Mouse (Mus musculus): ENCODE measurements around the gene Pirt. TPM values are rescaled to one million over a fixed set of nuclear protein-coding genes. Genes with fewer than 3 reads are reported as not detected.
A peak's percentile ranks its signal among the peaks of the same experiment; 100 is the strongest.

Pirt gene
- polyA plus RNA-seq (2014; fragmentation: Nextera tagmentation; extraction: Ambion mirVana): 0.40 and 0.60 TPM in 2 replicates

DNA sequence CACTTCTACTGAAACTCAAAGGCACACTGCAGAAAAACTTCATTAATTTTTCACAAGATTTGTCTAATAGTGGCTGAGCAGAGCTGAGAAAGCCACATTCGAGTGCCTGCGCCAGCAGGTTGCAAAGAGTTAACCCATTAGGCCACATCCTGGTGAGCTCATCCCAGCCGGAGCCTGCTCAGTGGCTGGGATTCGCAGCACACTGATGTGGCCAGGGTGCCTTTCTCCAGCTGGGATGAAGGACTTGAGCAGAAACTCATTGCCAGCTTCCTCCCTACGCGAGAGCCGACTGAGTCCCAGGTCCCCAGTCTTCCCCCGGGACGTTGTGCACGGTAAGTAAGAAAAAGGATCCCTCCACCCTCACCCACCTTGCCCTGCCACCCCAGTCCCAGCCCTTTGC is at the start of gene Pirt:
Gene Pirt, plus strand, starts transcription at position 171 of the 400 bp plus-strand sequence.
- Histone ChIP-seq H3K9me3 (ENCODE audit: control insufficient read depth, low read length) (no peaks in the 10 kb centered on the region), H3K4me2 (no peak within 1 kb of the TSS), H3K4me1 (ENCODE audit: control insufficient read depth, insufficient read depth, low read length) (no peaks in the 10 kb centered on the region), H3K9ac (ENCODE audit: low read length) (no peak within 1 kb of the TSS), H3K4me3 (ENCODE audit: low read depth, low read length) (no peak within 1 kb of the TSS), H3K36me3 (ENCODE audit: control insufficient read depth, insufficient read depth, low read length) (no peaks in the 10 kb centered on the region), H3K27ac (ENCODE audit: low read depth, low read length) (no peak within 1 kb of the TSS), H3K27me3 (ENCODE audit: control insufficient read depth, insufficient read depth, low read length) (peaks cover 2% of the 10 kb centered on the region; the same call in 1 of the 2 replicates)
- ATAC-seq (ENCODE audit: low FRiP score): no peak
- 50% methylated on average over 10 of the region's 10 CpGs for WGBS
- peak; percentile 51 for DNase-seq (ENCODE audit: low spot score, missing footprints)

GRCm38 (mm10) chr11:66871701-66872100 is 40.1 kb upstream of the Pirt start:
- Histone ChIP-seq H3K27ac (ENCODE audit: low read depth, low read length) (no peak overlapping the region), H3K4me2 (no peak overlapping the region), H3K4me1 (ENCODE audit: control insufficient read depth, insufficient read depth, low read length) (no peaks in the 10 kb centered on the region), H3K9ac (ENCODE audit: low read length) (no peak overlapping the region), H3K36me3 (ENCODE audit: control insufficient read depth, insufficient read depth, low read length) (no peaks in the 10 kb centered on the region), H3K4me3 (ENCODE audit: low read depth, low read length) (no peak overlapping the region), H3K27me3 (ENCODE audit: control insufficient read depth, insufficient read depth, low read length) (no peaks in the 10 kb centered on the region), H3K9me3 (ENCODE audit: control insufficient read depth, low read length) (no peaks in the 10 kb centered on the region; the same call in 1 of the 2 replicates)
- DNase-seq (ENCODE audit: low spot score, missing footprints): peak; percentile 94
- WGBS: 12% methylated on average over 5 of the region's 5 CpGs
- 0 out of 2 replicates have a peak, but pooled peaks have one; percentile 42 for ATAC-seq (ENCODE audit: low FRiP score)

DNA sequence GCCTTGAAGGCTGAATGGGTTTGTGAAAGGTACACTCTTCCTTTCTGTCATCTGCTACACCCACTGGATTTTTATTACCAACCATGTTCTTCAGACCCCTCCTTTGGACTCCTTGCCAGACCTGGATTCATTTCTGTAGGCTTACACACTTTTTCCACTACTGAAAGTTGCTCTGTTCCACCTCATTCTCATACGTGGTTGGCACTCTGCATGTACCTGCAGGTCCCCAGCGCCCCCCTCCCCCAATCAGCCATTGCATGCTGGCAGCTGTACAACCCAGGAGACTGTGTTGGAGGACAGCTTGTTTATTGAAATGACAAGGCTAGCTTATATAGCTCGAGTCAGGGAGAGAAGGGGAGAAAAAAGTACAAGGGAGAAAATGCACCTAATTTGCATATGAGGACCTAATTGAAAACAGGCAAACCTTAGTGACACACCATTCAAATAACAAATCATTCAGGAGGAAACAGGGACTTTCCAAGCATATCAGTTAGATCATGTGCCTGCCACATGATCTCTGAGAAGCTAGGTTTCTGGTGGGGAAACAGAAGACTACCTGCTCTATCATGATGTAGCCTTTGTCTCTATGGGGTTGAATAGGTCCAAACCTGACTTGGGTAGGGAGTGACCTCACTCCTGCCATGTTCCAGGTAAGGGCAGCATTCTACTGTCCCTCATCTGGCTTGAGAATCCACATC is 38.9 kb upstream of the Pirt start:
- no peaks in the 10 kb centered on the region for H3K4me1 ChIP-seq (ENCODE audit: control insufficient read depth, insufficient read depth, low read length)
- no peaks in the 10 kb centered on the region for H3K9me3 ChIP-seq (ENCODE audit: control insufficient read depth, low read length)
- 61% methylated on average over 3 of the region's 3 CpGs for WGBS
- H3K27ac ChIP-seq (ENCODE audit: low read depth, low read length): no peak overlapping the region
- no peaks in the 10 kb centered on the region for H3K27me3 ChIP-seq (ENCODE audit: control insufficient read depth, insufficient read depth, low read length)
- H3K9ac ChIP-seq (ENCODE audit: low read length): no peak overlapping the region
- DNase-seq (ENCODE audit: low spot score, missing footprints) (no peak), ATAC-seq (ENCODE audit: low FRiP score) (no peak)
- no peaks in the 10 kb centered on the region for H3K36me3 ChIP-seq (ENCODE audit: control insufficient read depth, insufficient read depth, low read length)
- H3K4me3 ChIP-seq (ENCODE audit: low read depth, low read length): no peak overlapping the region
- H3K4me2 ChIP-seq: no peak overlapping the region

DNA sequence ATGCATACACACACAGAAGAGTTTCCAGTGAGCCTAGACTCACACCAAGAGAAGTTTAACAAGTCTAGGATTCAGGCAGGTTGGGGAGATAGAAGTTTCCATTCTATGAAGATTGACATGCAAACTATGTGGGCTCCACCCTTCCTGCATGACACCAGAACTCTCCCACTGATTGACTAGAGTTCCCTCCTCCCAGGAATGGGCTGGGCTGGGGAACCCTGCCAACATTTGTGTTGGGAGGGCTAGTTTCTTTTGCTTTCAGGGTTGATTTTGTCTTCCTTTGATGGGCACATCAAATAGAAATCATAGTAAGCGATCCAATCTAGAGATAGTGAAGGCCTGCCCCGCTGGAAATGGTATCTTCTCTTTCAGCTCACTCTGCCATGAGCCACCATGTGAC is 30.5 kb upstream of the Pirt start:
- 81% methylated on average over 2 of the region's 2 CpGs for WGBS

DNA sequence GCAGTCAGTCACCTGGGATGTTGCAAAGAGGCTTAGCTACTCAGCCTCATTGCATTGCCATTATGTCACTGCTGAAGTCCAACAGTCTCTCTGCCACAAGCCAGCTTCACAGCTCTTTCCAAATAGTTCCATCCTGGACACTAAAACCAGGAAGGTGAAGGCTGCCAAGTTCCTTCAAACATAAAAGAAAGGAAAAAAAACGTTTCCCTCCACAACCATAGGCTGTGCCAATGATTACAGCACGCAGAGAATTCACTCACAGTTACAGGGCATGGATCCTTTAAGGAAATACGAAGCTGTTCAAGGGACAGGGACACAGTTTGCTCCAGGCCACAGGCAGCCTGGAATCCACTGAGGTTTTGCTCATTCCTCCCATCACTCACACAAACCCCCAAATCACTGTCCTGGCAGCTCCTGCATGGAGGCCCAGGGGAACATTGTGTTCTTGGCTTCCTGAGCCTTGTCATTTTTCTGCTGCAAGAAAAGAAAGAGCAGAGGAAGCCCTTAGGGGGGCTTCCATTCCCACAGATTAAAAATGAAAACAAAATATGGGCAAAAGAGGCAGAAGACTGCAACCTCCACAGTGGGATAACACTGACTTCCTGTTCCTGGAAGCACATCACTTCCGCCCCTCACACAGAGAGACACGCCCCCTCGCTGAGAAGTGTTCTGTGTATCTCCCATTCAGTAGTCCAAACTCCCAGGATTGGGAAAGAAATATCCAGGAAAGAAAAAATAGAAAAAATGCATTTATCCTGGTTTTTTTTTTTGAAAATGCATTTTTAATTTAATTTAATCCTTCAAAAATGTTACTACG is 29.3 kb upstream of the Pirt start:
- ATAC-seq (ENCODE audit: low FRiP score) (no peak), DNase-seq (ENCODE audit: low spot score, missing footprints) (no peak)
- H3K9ac ChIP-seq (ENCODE audit: low read length): no peak overlapping the region
- H3K4me3 ChIP-seq (ENCODE audit: low read depth, low read length): no peak overlapping the region
- H3K27ac ChIP-seq (ENCODE audit: low read depth, low read length): no peak overlapping the region
- no peaks in the 10 kb centered on the region for H3K9me3 ChIP-seq (ENCODE audit: control insufficient read depth, low read length)
- H3K27me3 ChIP-seq (ENCODE audit: control insufficient read depth, insufficient read depth, low read length): no peaks in the 10 kb centered on the region
- no peaks in the 10 kb centered on the region for H3K4me1 ChIP-seq (ENCODE audit: control insufficient read depth, insufficient read depth, low read length)
- WGBS: 81% methylated on average over 7 of the region's 7 CpGs
- H3K4me2 ChIP-seq: no peak overlapping the region
- H3K36me3 ChIP-seq (ENCODE audit: control insufficient read depth, insufficient read depth, low read length): no peaks in the 10 kb centered on the region

More for the DNA sequence above, 30.5 kb upstream of the Pirt start:
- Histone ChIP-seq H3K4me3 (ENCODE audit: low read depth, low read length) (no peak overlapping the region), H3K4me2 (no peak overlapping the region), H3K4me1 (ENCODE audit: control insufficient read depth, insufficient read depth, low read length) (no peaks in the 10 kb centered on the region), H3K36me3 (ENCODE audit: control insufficient read depth, insufficient read depth, low read length) (no peaks in the 10 kb centered on the region), H3K9me3 (ENCODE audit: control insufficient read depth, low read length) (no peaks in the 10 kb centered on the region), H3K9ac (ENCODE audit: low read length) (no peak overlapping the region), H3K27ac (ENCODE audit: low read depth, low read length) (no peak overlapping the region), H3K27me3 (ENCODE audit: control insufficient read depth, insufficient read depth, low read length) (no peaks in the 10 kb centered on the region)
- ATAC-seq (ENCODE audit: low FRiP score) (no peak), DNase-seq (ENCODE audit: low spot score, missing footprints) (no peak)

DNA sequence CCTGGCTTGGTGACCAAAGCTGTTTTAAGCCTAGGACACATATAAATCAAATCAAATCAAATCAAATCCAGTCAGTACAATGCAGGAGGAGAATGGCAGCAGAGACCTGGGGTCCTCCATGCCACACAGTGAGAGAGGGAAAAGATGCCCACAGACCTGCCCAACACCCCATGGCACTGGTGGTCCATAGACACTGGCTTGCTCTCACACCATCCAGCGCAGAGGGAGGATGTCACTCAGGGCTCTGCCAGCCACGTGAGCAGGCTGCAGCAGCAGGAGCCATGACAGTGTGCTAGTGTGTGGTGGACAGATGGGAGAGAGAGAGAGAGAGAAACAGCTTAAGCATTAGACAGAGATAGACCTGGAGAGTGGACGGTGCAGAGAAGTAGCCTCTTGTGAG is 19.2 kb upstream of the Pirt start:
- 68% methylated on average over 3 of the region's 3 CpGs for WGBS
- Histone ChIP-seq H3K36me3 (ENCODE audit: control insufficient read depth, insufficient read depth, low read length) (no peaks in the 10 kb centered on the region), H3K27ac (ENCODE audit: low read depth, low read length) (no peak overlapping the region), H3K4me3 (ENCODE audit: low read depth, low read length) (no peak overlapping the region), H3K9me3 (ENCODE audit: control insufficient read depth, low read length) (no peaks in the 10 kb centered on the region), H3K4me2 (no peak overlapping the region), H3K9ac (ENCODE audit: low read length) (no peak overlapping the region), H3K27me3 (ENCODE audit: control insufficient read depth, insufficient read depth, low read length) (no peaks in the 10 kb centered on the region), H3K4me1 (ENCODE audit: control insufficient read depth, insufficient read depth, low read length) (no peaks in the 10 kb centered on the region)
- ATAC-seq (ENCODE audit: low FRiP score): no peak
- no peak for DNase-seq (ENCODE audit: low spot score, missing footprints)

GRCm38 (mm10) chr11:66898747-66899146 is 13.0 kb upstream of the Pirt start:
- DNase-seq (ENCODE audit: low spot score, missing footprints): no peak
- Histone ChIP-seq H3K9ac (ENCODE audit: low read length) (no peak overlapping the region), H3K4me3 (ENCODE audit: low read depth, low read length) (no peak overlapping the region), H3K9me3 (ENCODE audit: control insufficient read depth, low read length) (no peaks in the 10 kb centered on the region; the same call in 1 of the 2 replicates), H3K27ac (ENCODE audit: low read depth, low read length) (no peak overlapping the region), H3K4me1 (ENCODE audit: control insufficient read depth, insufficient read depth, low read length) (no peaks in the 10 kb centered on the region), H3K36me3 (ENCODE audit: control insufficient read depth, insufficient read depth, low read length) (no peaks in the 10 kb centered on the region), H3K27me3 (ENCODE audit: control insufficient read depth, insufficient read depth, low read length) (no peaks in the 10 kb centered on the region), H3K4me2 (no peak overlapping the region)
- no peak for ATAC-seq (ENCODE audit: low FRiP score)
- WGBS: 87% methylated on average over 2 of the region's 2 CpGs

DNA sequence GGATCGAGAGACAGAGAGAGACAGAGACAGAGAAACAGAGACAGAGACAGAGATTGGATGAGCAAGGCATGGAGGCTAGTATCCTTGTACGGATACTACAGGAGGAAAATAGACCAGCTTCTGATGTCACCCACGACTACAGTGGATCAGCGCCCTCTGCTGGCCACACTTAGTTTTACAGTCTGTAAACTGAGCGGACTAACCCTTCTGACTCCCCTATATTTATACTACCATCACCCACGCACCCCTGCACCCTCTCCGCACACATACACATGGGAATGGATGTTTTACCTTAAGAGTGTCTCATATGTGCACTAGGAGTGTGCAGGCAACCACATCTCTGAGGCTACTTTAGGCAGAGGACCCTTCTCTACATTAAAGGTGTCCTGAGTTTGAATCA is 12.4 kb upstream of the Pirt start:
- H3K4me1 ChIP-seq (ENCODE audit: control insufficient read depth, insufficient read depth, low read length): no peaks in the 10 kb centered on the region
- peak; percentile 46; the same call in 1 of the 2 replicates for ATAC-seq (ENCODE audit: low FRiP score)
- H3K36me3 ChIP-seq (ENCODE audit: control insufficient read depth, insufficient read depth, low read length): no peaks in the 10 kb centered on the region
- no peak overlapping the region for H3K27ac ChIP-seq (ENCODE audit: low read depth, low read length)
- peak; percentile 95 for DNase-seq (ENCODE audit: low spot score, missing footprints)
- H3K9me3 ChIP-seq (ENCODE audit: control insufficient read depth, low read length): no peaks in the 10 kb centered on the region; the same call in 1 of the 2 replicates
- no peak overlapping the region for H3K4me3 ChIP-seq (ENCODE audit: low read depth, low read length)
- no peaks in the 10 kb centered on the region for H3K27me3 ChIP-seq (ENCODE audit: control insufficient read depth, insufficient read depth, low read length)
- H3K9ac ChIP-seq (ENCODE audit: low read length): no peak overlapping the region
- WGBS: 17% methylated on average over 7 of the region's 7 CpGs
- H3K4me2 ChIP-seq: no peak overlapping the region

GRCm38 (mm10) chr11:66902801-66903200 is 9.0 kb upstream of the Pirt start:
- Histone ChIP-seq H3K27ac (ENCODE audit: low read depth, low read length) (no peak overlapping the region), H3K4me2 (no peak overlapping the region), H3K36me3 (ENCODE audit: control insufficient read depth, insufficient read depth, low read length) (no peaks in the 10 kb centered on the region), H3K9me3 (ENCODE audit: control insufficient read depth, low read length) (no peaks in the 10 kb centered on the region; the same call in 1 of the 2 replicates), H3K27me3 (ENCODE audit: control insufficient read depth, insufficient read depth, low read length) (peaks cover 4% of the 10 kb centered on the region; the same call in 1 of the 2 replicates), H3K4me3 (ENCODE audit: low read depth, low read length) (no peak overlapping the region), H3K9ac (ENCODE audit: low read length) (no peak overlapping the region), H3K4me1 (ENCODE audit: control insufficient read depth, insufficient read depth, low read length) (peaks cover 4% of the 10 kb centered on the region; the same call in 1 of the 2 replicates)
- no peak for ATAC-seq (ENCODE audit: low FRiP score)
- 86% methylated on average over 7 of the region's 7 CpGs for WGBS
- DNase-seq (ENCODE audit: low spot score, missing footprints): peak; percentile 61

Data from midbrain, embryonic 11.5 days (tissue).